Mouse (Mus musculus): Measurements from ENCODE around the gene Pacsin1. TPM values are rescaled to one million over a fixed set of nuclear protein-coding genes. Genes with fewer than 3 reads are reported as not detected.

Pacsin1 gene
- polyA plus RNA-seq, 1 experiment from 2014 or later: 1.3 TPM

GRCm38 (mm10) chr17:27740961-27741360 is 85.7 kb downstream of the Pacsin1 start:
- H3K9ac ChIP-seq (ENCODE audit: low read depth, low read length): no peak overlapping the region
- ATAC-seq (ENCODE audit: low FRiP score, low TSS enrichment): no peak
- no peaks in the 10 kb centered on the region for H3K9me3 ChIP-seq (ENCODE audit: control insufficient read depth, low read length)
- no peaks in the 10 kb centered on the region for H3K4me1 ChIP-seq (ENCODE audit: control insufficient read depth, insufficient read depth, low read length)
- no peaks in the 10 kb centered on the region for H3K36me3 ChIP-seq (ENCODE audit: control insufficient read depth, insufficient read depth, low read length)
- whole genome bisulfite sequencing: 93% methylated on average over 6 of the region's 6 CpGs
- H3K27me3 ChIP-seq (ENCODE audit: control insufficient read depth, insufficient read depth, low read length): no peaks in the 10 kb centered on the region
- no peak overlapping the region for H3K4me2 ChIP-seq (replicated peaks; ENCODE audit: low read depth, low read length)
- no peak overlapping the region for H3K27ac ChIP-seq (ENCODE audit: low read depth, low read length)
- no peak overlapping the region for H3K4me3 ChIP-seq (ENCODE audit: low read length)

- Histone ChIP-seq H3K4me1 (ENCODE audit: control insufficient read depth, insufficient read depth, low read length) (no peaks in the 10 kb centered on the region), H3K27me3 (ENCODE audit: control insufficient read depth, insufficient read depth, low read length) (no peaks in the 10 kb centered on the region), H3K9ac (ENCODE audit: low read depth, low read length) (0 out of 2 replicates have a peak overlapping the region, but pooled peaks have one; percentile 4), H3K4me3 (ENCODE audit: low read length) (no peak overlapping the region), H3K9me3 (ENCODE audit: control insufficient read depth, low read length) (no peaks in the 10 kb centered on the region), H3K27ac (ENCODE audit: low read depth, low read length) (no peak overlapping the region), H3K4me2 (replicated peaks; ENCODE audit: low read depth, low read length) (no peak overlapping the region), H3K36me3 (ENCODE audit: control insufficient read depth, insufficient read depth, low read length) (0 out of 2 replicates have a peak, but pooled peaks cover 8% of the 10 kb centered on the region)
- 44% methylated on average over 4 of the region's 4 CpGs for WGBS
- ATAC-seq (ENCODE audit: low FRiP score, low TSS enrichment): no peak
These were observed 91.1 kb downstream of the Pacsin1 start for GRCm38 (mm10) chr17:27746446-27746845.

- Histone ChIP-seq H3K9me3 (ENCODE audit: control insufficient read depth, low read length) (no peaks in the 10 kb centered on the region), H3K9ac (ENCODE audit: low read depth, low read length) (no peak overlapping the region), H3K4me1 (ENCODE audit: control insufficient read depth, insufficient read depth, low read length) (no peaks in the 10 kb centered on the region), H3K36me3 (ENCODE audit: control insufficient read depth, insufficient read depth, low read length) (peaks cover 19% of the 10 kb centered on the region; the same call in 1 of the 2 replicates), H3K27ac (ENCODE audit: low read depth, low read length) (no peak overlapping the region), H3K4me3 (ENCODE audit: low read length) (no peak overlapping the region), H3K27me3 (ENCODE audit: control insufficient read depth, insufficient read depth, low read length) (no peaks in the 10 kb centered on the region), H3K4me2 (replicated peaks; ENCODE audit: low read depth, low read length) (no peak overlapping the region)
- no peak for ATAC-seq (ENCODE audit: low FRiP score, low TSS enrichment)
- 83% methylated on average over 2 of the region's 2 CpGs for WGBS
These were observed 92.8 kb downstream of the Pacsin1 start for GRCm38 (mm10) chr17:27748123-27748522.

- H3K36me3 ChIP-seq (ENCODE audit: control insufficient read depth, insufficient read depth, low read length): peaks cover 24% of the 10 kb centered on the region; the same call in 1 of the 2 replicates
- 89% methylated on average over 6 of the region's 6 CpGs for WGBS
These were observed 95.2 kb downstream of the Pacsin1 start for GRCm38 (mm10) chr17:27750451-27750942.

GRCm38 (mm10) chr17:27751314-27752202 is 96.2 kb downstream of the Pacsin1 start:
- Histone ChIP-seq H3K4me3 (ENCODE audit: low read length) (no peak overlapping the region), H3K4me2 (replicated peaks; ENCODE audit: low read depth, low read length) (no peak overlapping the region), H3K9ac (ENCODE audit: low read depth, low read length) (no peak overlapping the region), H3K36me3 (ENCODE audit: control insufficient read depth, insufficient read depth, low read length) (peaks cover 26% of the 10 kb centered on the region; the same call in 1 of the 2 replicates), H3K4me1 (ENCODE audit: control insufficient read depth, insufficient read depth, low read length) (no peaks in the 10 kb centered on the region), H3K27ac (ENCODE audit: low read depth, low read length) (no peak overlapping the region), H3K9me3 (ENCODE audit: control insufficient read depth, low read length) (no peaks in the 10 kb centered on the region), H3K27me3 (ENCODE audit: control insufficient read depth, insufficient read depth, low read length) (no peaks in the 10 kb centered on the region)
- ATAC-seq (ENCODE audit: low FRiP score, low TSS enrichment): no peak
- WGBS: 90% methylated on average over 8 of the region's 8 CpGs

More at GRCm38 (mm10) chr17:27750451-27750942, 95.2 kb downstream of the Pacsin1 start:
- H3K27me3 ChIP-seq (ENCODE audit: control insufficient read depth, insufficient read depth, low read length): no peaks in the 10 kb centered on the region
- no peaks in the 10 kb centered on the region for H3K4me1 ChIP-seq (ENCODE audit: control insufficient read depth, insufficient read depth, low read length)
- H3K9ac ChIP-seq (ENCODE audit: low read depth, low read length): no peak overlapping the region
- H3K4me2 ChIP-seq (replicated peaks; ENCODE audit: low read depth, low read length): no peak overlapping the region
- H3K27ac ChIP-seq (ENCODE audit: low read depth, low read length): no peak overlapping the region
- ATAC-seq (ENCODE audit: low FRiP score, low TSS enrichment): no peak
- no peaks in the 10 kb centered on the region for H3K9me3 ChIP-seq (ENCODE audit: control insufficient read depth, low read length)
- no peak overlapping the region for H3K4me3 ChIP-seq (ENCODE audit: low read length)

- Histone ChIP-seq H3K27ac (ENCODE audit: low read depth, low read length) (no peak overlapping the region), H3K9me3 (ENCODE audit: control insufficient read depth, low read length) (peaks cover 6% of the 10 kb centered on the region), H3K9ac (ENCODE audit: low read depth, low read length) (no peak overlapping the region), H3K4me3 (ENCODE audit: low read length) (no peak overlapping the region), H3K27me3 (ENCODE audit: control insufficient read depth, insufficient read depth, low read length) (no peaks in the 10 kb centered on the region), H3K36me3 (ENCODE audit: control insufficient read depth, insufficient read depth, low read length) (peaks cover 20% of the 10 kb centered on the region), H3K4me2 (replicated peaks; ENCODE audit: low read depth, low read length) (no peak overlapping the region), H3K4me1 (ENCODE audit: control insufficient read depth, insufficient read depth, low read length) (0 out of 2 replicates have a peak, but pooled peaks cover 3% of the 10 kb centered on the region)
- no peak for ATAC-seq (ENCODE audit: low FRiP score, low TSS enrichment)
- 76% methylated on average over 6 of the region's 6 CpGs for WGBS
These were observed 104.9 kb downstream of the Pacsin1 start for GRCm38 (mm10) chr17:27760169-27760568.

Other genes starting within 250 kb of the Pacsin1 start
- gene Grm4, start 134.1 kb upstream of the Pacsin1 start, polyA plus RNA-seq (2014; fragmentation: Nextera tagmentation; extraction: Ambion mirVana): 0.50 and 1.6 TPM in 2 replicates
- gene Hmga1, start 99.0 kb upstream of the Pacsin1 start, polyA plus RNA-seq (2014; fragmentation: Nextera tagmentation; extraction: Ambion mirVana): 351 and 355 TPM in 2 replicates
- 17.4 and 22.3 TPM in 2 replicates for gene AI413582, start 89.8 kb upstream of the Pacsin1 start, polyA plus RNA-seq (2014; fragmentation: Nextera tagmentation; extraction: Ambion mirVana)
- 32.2 and 74.9 TPM in 2 replicates for gene Nudt3, start 32.0 kb upstream of the Pacsin1 start, polyA plus RNA-seq (2014; fragmentation: Nextera tagmentation; extraction: Ambion mirVana)
- not detected in 2 replicates for gene RPS10-NUDT3, start 20.3 kb upstream of the Pacsin1 start, polyA plus RNA-seq (2014; fragmentation: Nextera tagmentation; extraction: Ambion mirVana)
- 1,163 and 1,521 TPM in 2 replicates for gene Rps10, start 18.8 kb upstream of the Pacsin1 start, polyA plus RNA-seq (2014; fragmentation: Nextera tagmentation; extraction: Ambion mirVana)
- gene Spdef, start 73.4 kb downstream of the Pacsin1 start, polyA plus RNA-seq (2014; fragmentation: Nextera tagmentation; extraction: Ambion mirVana): 0.19 and 0.20 TPM in 2 replicates
- 15.3 and 21.6 TPM in 2 replicates for gene D17Wsu92e, start 165.1 kb downstream of the Pacsin1 start, polyA plus RNA-seq (2014; fragmentation: Nextera tagmentation; extraction: Ambion mirVana)
- 349 and 425 TPM in 2 replicates for gene Snrpc, start 182.6 kb downstream of the Pacsin1 start, polyA plus RNA-seq (2014; fragmentation: Nextera tagmentation; extraction: Ambion mirVana)
- 6.2 and 7.4 TPM in 2 replicates for gene Uhrf1bp1, start 200.9 kb downstream of the Pacsin1 start, polyA plus RNA-seq (2014; fragmentation: Nextera tagmentation; extraction: Ambion mirVana)

Data from kidney, embryonic 14.5 days (tissue).